ENCODE assay signal across 20 mouse cellular contexts in genomic region chr6:144643601-144644000, GRCm38 (mm10).
DNase-seq lines count a peak whose midpoint lies in the region; ATAC-seq lines count a peak whose summit lies in the region.
"Had no signal": no experiment of that assay in that cellular context is flagged by ENCODE, and none has a peak within 500 bp of the region (broad histone marks: within the 10 kb centered on the region; RNA-seq: fewer than 3 reads in every experiment).

No protein-coding gene starts in this region.

- no peak for ATAC-seq in heart, embryonic 11.5 days (replicated peaks; ENCODE audit: insufficient number of reproducible peaks, low FRiP score, low TSS enrichment)
- peak; percentile 53; the same call in 1 of the 2 replicates for ATAC-seq in liver, embryonic 16.5 days (ENCODE audit: low read depth)
- peak; percentile 71 for ATAC-seq in intestine, embryonic 15.5 days
- ATAC-seq in CD4-positive, CD25-positive, alpha-beta regulatory T cell, adult 4 months = no peak
- ATAC-seq: forebrain, embryonic 15.5 days had no signal

- no peaks in the 10 kb centered on the region for H3K27me3 ChIP-seq in heart, embryonic 11.5 days (ENCODE audit: control insufficient read depth, insufficient read depth, low read length)
- no peaks in the 10 kb centered on the region for H3K27me3 ChIP-seq in liver, embryonic 16.5 days (ENCODE audit: control insufficient read depth, insufficient read depth, low read depth, low read length)
- H3K27me3 ChIP-seq in intestine, embryonic 15.5 days (replicated peaks) = no peaks in the 10 kb centered on the region
- H3K27me3 ChIP-seq: embryonic facial prominence, embryonic 12.5 days; forebrain, embryonic 15.5 days; heart, embryonic 15.5 days had no signal

- no peaks in the 10 kb centered on the region for H3K36me3 ChIP-seq in heart, embryonic 11.5 days (ENCODE audit: control insufficient read depth, insufficient read depth, low read length)
- no peaks in the 10 kb centered on the region for H3K36me3 ChIP-seq in liver, embryonic 16.5 days (ENCODE audit: control insufficient read depth, insufficient read depth)
- H3K36me3 ChIP-seq in intestine, embryonic 15.5 days = no peaks in the 10 kb centered on the region
- H3K36me3 ChIP-seq: embryonic facial prominence, embryonic 12.5 days; forebrain, embryonic 15.5 days; heart, embryonic 10.5 days; heart, embryonic 15.5 days had no signal

- DNase-seq in heart, adult 11 months = peak; percentile 28
- peak; percentile 56 for DNase-seq in kidney, adult 9 months
- DNase-seq in kidney, adult 18-20 months = no peak
- DNase-seq in liver = no peak
- DNase-seq: adrenal gland, postnatal 10 days; B cell, adult 2 months; cerebellum, adult 11-12 months; cerebellum, adult 9-10 months; cerebellum, postnatal 25 days; gastrocnemius, postnatal 36 days; heart, adult 18-20 months; heart, postnatal 14 days had no signal

- no peaks in the 10 kb centered on the region for H3K9me3 ChIP-seq in heart, embryonic 11.5 days (replicated peaks; ENCODE audit: control insufficient read depth, low read length)
- no peaks in the 10 kb centered on the region for H3K9me3 ChIP-seq in liver, embryonic 16.5 days (replicated peaks; ENCODE audit: control insufficient read depth, low read length)
- no peaks in the 10 kb centered on the region for H3K9me3 ChIP-seq in intestine, embryonic 15.5 days
- H3K9me3 ChIP-seq: heart, embryonic 10.5 days; heart, embryonic 15.5 days had no signal

- H3K4me1 ChIP-seq in heart, embryonic 11.5 days (ENCODE audit: control insufficient read depth, insufficient read depth, low read length) = peaks cover 9% of the 10 kb centered on the region; the same call in 1 of the 2 replicates
- H3K4me1 ChIP-seq in liver, embryonic 16.5 days (ENCODE audit: control insufficient read depth, low read depth, low read length) = no peaks in the 10 kb centered on the region; the same call in none of the 2 replicates
- H3K4me1 ChIP-seq in intestine, embryonic 15.5 days (replicated peaks) = peaks cover 20% of the 10 kb centered on the region
- H3K4me1 ChIP-seq: embryonic facial prominence, embryonic 12.5 days had no signal

- no peak overlapping the region for H3K27ac ChIP-seq in heart, embryonic 11.5 days (ENCODE audit: low read depth, low read length)
- no peak overlapping the region for H3K27ac ChIP-seq in liver, embryonic 16.5 days (ENCODE audit: low read length)
- H3K27ac ChIP-seq in intestine, embryonic 15.5 days = no peak overlapping the region
- H3K27ac ChIP-seq: embryonic facial prominence, embryonic 12.5 days; forebrain, embryonic 15.5 days; heart, embryonic 10.5 days; heart, embryonic 15.5 days had no signal

- no peak overlapping the region for H3K4me3 ChIP-seq in heart, embryonic 11.5 days (ENCODE audit: low read depth, low read length)
- no peak overlapping the region for H3K4me3 ChIP-seq in liver, embryonic 16.5 days (ENCODE audit: low read depth, low read length)
- no peak overlapping the region for H3K4me3 ChIP-seq in intestine, embryonic 15.5 days (replicated peaks)
- H3K4me3 ChIP-seq: embryonic facial prominence, embryonic 12.5 days; forebrain, embryonic 15.5 days; heart, embryonic 10.5 days; heart, embryonic 15.5 days had no signal

- WGBS in heart, embryonic 11.5 days (ENCODE audit: insufficient replicate concordance) = 78% methylated on average over 5 of the region's 5 CpGs
- 57% methylated on average over 5 of the region's 5 CpGs for WGBS in liver, embryonic 16.5 days (ENCODE audit: insufficient replicate concordance)
- WGBS in intestine, embryonic 15.5 days = 60% methylated on average over 5 of the region's 5 CpGs

- H3K4me2 ChIP-seq in heart, embryonic 11.5 days = no peak overlapping the region
- H3K4me2 ChIP-seq in liver, embryonic 16.5 days (ENCODE audit: low read depth, low read length) = no peak overlapping the region
- no peak overlapping the region for H3K4me2 ChIP-seq in intestine, embryonic 15.5 days (replicated peaks)
- H3K4me2 ChIP-seq: embryonic facial prominence, embryonic 12.5 days; forebrain, embryonic 15.5 days; heart, embryonic 15.5 days had no signal

- no peak overlapping the region for H3K9ac ChIP-seq in heart, embryonic 11.5 days (ENCODE audit: low read depth, low read length)
- no peak overlapping the region for H3K9ac ChIP-seq in liver, embryonic 16.5 days (ENCODE audit: low read depth, low read length)
- H3K9ac ChIP-seq in intestine, embryonic 15.5 days = no peak overlapping the region
- H3K9ac ChIP-seq: embryonic facial prominence, embryonic 12.5 days; forebrain, embryonic 15.5 days; heart, embryonic 15.5 days had no signal

Comparison
In these comparisons a context has a peak if more than half of its experiments do, and no peak if none do; other contexts are left out.
1. DNase-seq: peak in heart, adult 11 months (single experiment) and kidney, adult 9 months (single experiment); none in kidney, adult 18-20 months (single experiment) and liver (single experiment).
2. ATAC-seq: peak in liver, embryonic 16.5 days (single experiment) and intestine, embryonic 15.5 days (single experiment); none in heart, embryonic 11.5 days (single experiment) and CD4-positive, CD25-positive, alpha-beta regulatory T cell, adult 4 months (single experiment).